Mouse (Mus musculus): ENCODE data around the gene Actg1.

DNA sequence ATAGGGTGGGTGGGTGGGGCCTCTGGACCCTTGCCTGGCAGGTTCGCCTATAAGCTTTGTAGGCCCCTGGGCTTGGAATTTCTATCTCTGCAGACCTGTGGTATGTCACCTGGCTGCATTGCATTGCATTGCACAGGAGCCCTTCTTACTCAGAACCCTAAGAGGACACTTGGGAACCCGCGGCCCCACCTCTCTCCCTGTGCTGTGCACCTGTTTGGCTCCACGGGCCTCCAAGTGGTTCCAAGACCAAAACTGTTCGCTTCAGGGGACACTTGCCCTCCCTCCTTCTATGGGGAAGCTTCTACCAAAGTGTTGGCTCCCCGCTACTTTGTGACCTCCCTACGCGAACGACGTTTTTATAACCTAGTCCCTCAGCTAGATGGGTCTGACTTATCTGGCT, 36.8 kb downstream of the Actg1 start:
- TF ChIP-seq CHD2 (IDR thresholded peaks at IDR 0.05; ENCODE audit: low read depth, low read length) (no peak), MAFK (IDR thresholded peaks at IDR 0.05; ENCODE audit: insufficient read depth, low read depth, low read length) (no peak), ZC3H11A (IDR thresholded peaks at IDR 0.05; ENCODE audit: borderline replicate concordance, low read depth, low read length) (no peak)

Data from ES-E14 (cell line).